Mouse (Mus musculus) B cell, adult 2 months (primary cell): Measurements from ENCODE around the gene Mrps6.
"Not testable (repeated sequence)": the region's sequence is repeated elsewhere in the genome, so short reads cannot be mapped to it uniquely, and the experiment has no call there.

Experiments
- DNase-seq, 2 experiments: peaks; one replicate each; pipeline ENCODE4 v3.0.0; 2022

Gene Mrps6

DNA sequence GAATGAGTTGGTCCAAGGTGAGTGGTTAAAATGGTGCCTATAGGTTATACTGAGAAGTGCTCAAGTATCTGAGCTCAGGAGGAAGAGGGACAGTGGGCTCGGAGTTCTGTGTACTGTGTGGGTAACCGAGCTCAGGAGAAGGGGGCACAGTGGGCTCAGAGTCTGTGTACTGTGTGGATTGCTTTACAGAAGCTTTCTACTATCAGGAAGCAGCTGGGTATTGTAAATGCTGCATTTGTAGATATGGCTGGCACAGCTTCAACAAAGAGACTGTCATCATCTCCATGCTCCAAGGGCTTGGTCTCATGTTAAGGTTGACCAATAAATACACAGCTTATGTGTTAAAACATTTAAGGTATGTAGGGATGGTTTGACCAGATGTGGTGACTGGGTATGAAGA, 6.7 kb downstream of the Mrps6 start:
- DNase-seq: no peak

DNA sequence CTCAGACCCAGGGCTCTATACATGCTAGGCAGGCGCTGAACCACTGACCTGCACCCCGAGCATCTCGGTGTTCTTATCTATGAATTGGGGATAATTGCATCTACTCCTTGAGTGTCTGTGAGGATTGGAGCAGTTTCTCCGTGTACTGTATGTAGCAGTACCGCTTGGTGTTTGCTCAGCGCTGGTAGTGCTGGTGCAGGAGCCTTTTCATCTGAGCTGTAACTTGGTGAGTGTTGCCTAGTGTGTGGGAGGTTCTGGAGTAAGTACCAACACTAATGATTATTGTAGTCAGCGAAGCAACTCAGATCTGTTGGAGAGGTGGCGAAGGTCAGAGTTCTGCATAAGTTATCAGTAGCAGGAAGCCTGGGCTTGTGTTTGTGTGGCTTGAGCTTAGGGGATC, 12.3 kb downstream of the Mrps6 start:
- no peak for DNase-seq

DNA sequence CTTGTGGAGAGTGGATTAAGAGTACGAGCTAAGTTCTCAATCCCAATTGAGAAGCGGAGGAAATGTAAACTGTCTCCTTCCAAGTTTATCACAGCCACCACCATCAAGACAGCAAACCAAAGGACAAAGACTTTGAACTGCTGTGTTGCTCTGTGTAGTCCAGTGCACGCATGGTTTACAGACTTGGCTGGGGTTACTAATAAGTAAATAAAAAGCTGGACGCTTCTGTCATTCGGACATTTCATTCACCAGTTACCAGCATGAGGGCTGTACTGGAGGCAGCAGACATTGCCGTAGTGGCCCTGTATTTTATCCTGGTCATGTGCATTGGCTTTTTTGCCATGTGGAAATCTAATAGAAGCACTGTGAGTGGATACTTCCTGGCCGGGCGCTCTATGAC, 18.7 kb downstream of the Mrps6 start:
- DNase-seq: no peak

DNA sequence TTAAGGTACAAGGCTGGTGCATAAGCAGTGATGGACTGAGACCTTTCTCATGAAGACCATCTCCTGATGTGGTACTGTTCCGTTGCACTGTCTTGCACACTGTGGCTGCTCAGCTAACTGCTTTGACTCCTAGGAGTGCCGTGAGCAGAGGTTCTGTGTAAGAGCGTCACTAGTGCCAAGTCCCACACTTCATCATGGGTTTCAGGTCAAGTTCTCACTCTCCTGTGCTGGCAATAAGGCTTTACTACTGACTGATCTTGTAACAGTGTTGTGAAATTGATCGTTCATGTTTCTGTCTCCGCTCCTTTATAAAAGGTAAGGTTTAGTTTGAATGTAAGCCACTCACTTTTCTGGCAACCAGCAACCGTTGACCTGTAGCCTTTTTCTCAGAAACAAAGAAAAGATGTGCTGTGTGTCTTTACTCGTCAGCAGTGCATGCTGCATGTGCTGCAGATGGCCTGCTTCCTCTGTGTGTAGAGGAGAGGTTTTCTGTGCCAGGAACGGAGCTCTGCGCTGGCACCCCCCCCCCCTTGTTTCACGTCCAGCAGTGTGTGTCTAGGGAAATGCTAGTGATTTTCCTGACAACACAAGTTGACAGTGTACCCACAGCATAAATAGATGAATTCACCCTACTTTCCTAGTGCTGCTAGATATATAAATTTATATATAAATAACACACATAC, 25.8 kb downstream of the Mrps6 start:
- no peak for DNase-seq

DNA sequence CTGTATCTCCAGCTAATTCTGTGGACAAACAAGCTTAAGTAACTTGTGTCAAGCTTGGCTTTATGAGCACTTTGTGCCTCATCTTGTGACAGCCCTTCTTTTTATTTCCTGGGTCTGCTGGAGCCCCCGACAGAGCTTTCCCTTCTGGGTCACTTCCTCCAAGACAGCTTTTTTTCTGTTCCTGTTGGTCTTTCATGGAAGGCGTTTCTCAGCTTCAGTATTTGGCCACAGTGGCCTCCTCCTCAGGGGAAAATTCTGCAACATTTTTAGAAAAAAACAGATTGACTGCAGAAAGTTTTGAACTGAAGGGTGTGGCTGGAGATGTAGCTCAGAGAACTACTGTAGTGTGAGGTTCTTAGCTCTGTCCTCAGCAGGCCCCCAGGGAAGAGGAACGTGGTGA, 31.2 kb downstream of the Mrps6 start:
- DNase-seq: no peak

DNA sequence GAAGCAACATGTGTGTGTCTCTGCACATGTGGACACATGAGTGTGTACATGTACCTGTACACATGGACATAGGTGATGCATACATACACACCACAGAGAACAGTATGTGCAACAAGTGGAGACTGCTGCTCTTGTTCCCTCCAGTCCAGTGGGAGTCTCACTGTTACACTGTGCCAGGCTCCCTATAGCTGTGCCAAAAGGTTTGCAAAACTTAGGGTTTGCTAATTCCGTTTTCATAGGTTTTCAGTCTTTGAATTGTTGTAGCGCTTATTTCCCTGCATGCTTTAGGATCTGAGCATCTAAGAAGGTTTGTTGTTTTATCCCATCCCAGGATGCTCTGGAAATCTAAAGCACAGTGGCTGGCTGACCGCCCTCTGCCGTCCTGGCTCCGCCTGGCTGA, 33.8 kb downstream of the Mrps6 start:
- no peak for DNase-seq

DNA sequence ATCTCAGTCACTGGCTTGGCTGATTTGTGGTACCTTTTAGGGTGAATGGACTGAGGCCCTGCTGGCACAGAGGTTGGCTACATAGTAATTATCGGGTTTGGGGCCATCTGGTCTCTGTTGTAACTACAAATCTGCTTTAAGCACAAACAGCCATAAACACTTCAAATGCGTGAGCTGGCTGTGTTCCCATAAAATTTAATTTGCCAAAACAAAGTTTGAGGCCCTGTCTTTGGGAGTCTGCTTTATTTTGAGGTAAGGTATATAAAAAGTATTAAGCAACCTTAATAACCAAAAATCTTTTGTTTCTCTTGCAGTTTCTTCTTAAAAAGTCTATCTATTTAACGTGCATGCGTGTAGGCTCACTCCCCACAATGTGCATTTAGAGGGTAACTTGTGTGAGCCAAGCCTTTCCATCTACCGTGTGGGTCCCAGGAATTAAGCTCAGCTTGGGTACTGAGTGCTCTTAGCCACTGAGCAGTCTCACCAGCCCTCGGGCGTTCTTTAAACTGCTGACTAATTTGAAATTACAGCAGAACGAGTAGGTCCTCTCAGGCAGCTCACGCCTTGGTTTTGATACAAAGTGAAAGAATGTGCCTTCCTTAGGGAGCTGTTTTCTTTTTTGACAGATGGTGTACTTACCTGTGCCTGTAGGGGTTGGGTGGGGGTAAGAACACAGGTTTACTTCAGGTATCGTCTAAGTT, 40.4 kb downstream of the Mrps6 start:
- DNase-seq: no peak

DNA sequence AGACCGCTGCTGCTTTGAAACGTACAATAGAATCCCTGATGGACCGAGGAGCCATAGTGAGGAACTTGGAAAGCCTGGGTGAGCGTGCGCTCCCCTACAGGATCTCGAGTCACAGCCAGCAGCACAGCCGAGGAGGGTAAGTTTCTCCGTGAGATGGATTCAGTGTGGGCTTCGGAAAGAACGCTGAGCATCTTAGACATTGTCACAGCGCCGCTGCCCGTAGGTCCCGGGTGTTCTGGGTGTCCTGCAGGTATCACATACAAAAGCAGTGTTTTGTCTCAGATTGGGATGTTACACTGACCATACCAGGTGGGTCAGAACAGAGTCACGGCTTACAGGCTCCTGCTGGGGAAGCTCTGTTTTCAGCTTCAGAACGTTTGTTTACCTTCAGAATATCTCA, 41.5 kb downstream of the Mrps6 start:
- no peak for DNase-seq

DNA sequence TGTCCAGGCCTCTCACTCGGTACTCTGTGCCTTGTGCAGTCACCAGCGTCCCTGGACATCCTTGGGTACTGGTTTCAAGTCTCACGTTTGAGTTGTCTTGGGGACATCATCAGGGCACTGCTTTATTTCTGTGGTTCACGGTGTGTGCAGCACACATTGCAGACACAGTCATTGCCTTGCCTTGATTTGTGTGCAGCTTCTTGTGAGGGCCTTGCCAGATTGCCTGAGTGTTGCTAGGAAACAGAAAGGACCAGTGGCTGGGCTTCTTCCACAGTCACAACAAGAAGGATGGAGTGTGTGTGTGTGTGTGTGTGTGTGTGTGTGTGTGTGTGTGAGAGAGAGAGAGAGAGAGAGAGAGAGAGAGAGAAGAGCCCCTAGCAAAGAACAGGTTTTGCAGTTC, 42.0 kb downstream of the Mrps6 start:
- DNase-seq: no peak

DNA sequence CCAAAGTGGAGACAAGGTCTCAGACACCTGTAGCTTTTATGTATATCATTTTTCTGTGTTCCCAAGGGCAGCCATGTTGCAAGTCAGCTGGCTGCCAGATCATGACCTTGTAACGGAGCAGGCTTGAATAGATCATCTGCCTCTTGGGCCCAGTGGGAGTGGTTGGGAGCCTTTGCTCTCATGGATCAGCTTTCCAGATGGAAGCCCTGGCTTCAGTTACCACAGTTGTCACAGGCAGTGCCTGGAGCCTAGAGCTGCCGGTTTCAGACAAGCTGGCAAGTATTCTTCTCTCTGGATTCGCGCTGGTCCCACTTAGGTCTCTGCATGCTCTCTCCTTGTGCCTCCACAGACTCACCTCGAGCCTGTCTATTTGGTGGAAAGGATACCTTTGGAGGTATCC, 44.0 kb downstream of the Mrps6 start:
- DNase-seq: no peak

DNA sequence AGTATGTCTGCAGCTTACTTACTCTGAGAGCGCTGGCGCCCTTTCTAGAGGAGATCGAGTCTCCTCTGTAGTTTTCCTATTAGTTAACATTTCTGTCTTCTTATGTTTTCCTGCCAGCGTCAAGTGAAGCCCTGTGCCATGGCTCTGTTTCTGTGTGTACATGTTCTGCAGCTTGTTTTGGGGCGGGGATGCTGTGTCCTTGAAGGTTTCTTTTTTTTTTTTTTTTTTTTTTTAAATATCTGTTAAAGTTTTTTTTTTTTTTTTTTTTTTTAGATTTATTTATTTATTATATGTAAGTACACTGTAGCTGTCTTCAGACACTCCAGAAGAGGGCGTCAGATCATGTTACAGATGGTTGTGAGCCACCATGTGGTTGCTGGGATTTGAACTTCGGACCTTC, 44.9 kb downstream of the Mrps6 start:
- not testable (repeated sequence) for DNase-seq

DNA sequence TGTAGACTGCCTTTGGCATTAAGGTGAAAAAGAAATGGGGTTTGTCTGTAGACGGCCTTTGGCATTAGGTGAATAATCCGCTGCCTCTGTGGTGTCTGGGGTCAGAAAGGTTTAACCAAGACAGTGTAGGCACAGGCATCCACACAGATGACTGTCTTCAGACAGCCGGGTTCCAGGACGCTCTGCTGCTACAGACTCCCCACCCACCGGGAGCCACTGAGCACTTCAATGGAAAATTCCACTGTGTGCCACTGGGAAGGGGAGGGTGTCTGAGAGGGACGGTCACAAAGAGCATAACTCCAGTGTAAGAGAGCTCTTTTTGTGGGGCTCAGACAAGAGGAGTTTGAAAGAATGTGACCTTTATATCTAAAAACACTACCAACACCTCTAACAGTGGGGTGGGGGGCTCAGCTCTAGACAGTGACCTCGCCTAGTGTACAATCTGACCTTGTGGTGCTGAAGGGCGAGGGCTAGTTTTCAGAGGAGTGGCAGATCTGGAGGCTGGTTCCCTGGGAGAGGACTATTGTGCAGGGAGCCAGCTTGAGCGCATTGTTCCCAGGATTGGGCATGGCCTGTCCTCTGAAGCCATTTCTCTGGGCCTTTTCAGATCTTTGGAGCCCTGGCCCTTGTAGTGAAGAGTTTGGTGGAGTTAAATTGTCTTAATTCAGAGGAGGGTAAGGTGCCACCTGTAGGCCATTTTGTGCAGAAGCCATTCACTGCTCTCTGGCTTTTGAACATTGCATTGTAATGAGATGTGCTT, 45.7 kb downstream of the Mrps6 start:
- DNase-seq: no peak

DNA sequence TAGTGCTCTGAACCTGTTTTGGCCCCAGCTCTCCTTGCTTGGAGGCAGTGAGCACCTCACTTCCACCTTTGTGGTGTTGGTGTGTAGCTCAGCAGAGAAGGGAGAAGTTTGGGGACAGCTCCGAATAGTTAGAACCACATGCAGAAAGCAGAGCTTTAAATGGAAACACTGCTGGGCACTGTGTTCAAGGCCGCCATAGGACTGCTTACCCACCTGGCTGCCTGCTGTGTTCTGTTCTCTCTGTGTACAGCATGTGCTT, 46.2 kb downstream of the Mrps6 start:
- no peak for DNase-seq

DNA sequence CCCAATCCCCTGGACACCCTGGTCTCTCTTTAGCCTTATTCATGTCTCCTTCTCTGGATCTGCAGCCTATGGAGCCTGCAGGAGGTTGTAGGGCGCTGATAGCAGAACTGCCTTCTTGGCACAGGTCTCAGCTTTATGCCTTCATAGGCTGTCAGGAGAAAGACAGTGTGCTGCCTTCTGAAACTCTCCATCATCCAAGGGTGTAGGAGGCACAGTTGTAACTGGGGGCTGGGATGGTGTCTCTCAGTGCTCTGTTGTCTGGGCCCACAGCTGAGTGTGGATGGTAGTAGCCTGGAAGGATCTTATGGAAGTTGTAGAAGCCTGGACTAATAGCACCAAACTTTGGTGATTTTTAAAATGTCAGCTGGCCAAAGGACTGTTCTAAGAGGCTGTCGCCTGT, 46.9 kb downstream of the Mrps6 start:
- DNase-seq: no peak

DNA sequence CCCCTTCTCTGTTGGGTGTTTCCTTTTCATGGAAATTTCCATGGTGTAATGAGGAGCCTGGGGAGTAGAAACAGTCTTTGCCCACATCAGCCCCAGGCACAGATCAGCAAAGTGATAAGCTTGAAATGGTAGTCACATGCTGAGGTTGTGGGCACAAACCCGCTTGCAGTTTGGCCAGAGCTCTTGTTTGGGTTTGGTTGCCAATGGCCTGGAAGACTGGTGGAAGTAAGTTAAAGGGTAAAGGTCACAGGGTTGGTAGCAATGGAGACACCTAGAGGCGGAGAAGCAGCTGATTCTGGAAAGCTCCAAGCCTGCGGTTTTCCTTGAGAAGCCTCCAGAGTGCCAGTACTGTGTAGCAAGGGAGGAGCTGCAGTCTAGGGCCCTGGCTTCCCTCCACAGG, 47.6 kb downstream of the Mrps6 start:
- DNase-seq: no peak

DNA sequence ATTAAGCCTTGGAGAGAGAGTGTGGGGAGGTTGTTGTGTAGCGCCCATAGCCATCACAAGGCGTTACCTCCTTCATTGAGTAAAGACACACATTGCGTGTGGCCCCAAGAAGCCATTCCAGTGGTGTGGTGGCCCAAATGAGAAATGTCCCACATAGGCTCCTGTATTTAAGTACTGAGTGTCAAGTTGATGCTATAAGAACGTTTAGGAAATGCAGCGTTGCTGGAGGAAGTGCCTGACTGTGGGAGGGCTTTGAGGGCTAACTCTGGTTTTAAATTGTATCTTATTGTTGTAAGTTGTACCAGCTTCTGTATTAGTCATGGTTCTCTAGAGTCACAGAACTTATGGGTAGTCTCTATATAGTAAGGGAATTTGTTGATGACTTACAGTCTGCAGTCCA, 49.3 kb downstream of the Mrps6 start:
- DNase-seq: no peak

DNA sequence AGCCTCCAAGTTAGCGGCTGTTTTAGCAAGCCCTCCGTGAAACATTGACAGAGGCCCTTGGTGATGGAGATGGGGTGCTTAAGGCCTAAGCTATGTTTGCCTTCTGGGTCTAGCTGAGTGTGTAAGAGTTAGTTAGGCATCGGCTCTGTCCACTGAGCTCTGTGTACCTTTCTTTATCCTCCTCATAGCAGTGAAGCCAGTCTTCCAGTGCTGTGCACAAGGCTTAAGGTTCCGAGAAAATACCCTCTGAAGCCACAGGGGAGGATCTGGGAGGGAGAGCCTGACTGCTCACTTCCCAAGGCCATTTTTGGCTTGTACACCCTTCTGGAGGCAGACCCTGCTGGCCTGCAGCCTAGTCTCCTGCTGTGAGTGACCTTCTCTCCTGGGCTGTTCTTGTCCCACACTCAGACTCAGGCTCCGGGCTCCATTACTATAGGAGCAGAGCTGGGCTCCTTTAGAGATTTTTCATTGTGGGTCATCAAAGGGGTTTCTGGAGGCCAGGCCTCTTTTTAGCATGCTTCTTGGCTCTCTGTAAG, 56.7 kb downstream of the Mrps6 start:
- no peak for DNase-seq

DNA sequence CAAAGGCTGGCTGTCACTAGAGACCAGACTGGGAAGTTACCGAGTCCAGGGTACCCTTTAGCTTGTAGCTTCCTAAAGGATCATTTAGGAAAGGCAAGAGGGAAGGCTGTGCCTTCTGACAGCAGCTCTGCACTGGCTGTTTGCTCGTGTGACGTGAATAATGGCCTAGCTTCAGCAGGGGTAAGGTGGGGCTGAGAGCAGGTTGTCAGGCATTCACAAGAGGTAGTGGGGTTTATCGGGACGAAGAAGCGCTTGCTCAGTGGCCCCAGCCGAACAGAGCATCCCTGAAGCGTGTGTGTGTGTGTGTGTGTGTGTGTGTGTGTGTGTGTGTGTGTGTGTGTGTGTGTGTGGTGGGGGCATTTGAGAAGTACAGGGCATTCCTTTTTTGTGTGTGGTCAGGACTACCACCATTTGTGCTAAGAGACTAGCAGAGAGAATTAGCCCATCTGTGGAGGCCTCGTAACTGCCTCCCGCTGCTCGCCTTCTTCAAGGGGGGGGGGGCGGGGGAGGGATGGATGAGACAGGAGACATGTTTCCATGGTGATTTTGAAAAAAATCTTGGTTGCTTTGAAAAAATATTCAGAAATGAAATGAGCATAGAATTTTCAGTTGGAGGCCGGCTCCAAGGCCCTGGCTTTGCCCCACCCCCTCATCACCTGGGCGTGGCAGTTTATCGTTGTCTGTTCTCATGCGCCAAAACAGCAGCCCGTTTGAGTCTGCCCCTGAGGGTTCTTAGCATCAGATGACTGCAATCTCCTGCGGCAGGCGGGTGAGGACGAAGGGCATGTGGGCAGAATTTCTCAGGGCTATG, 57.7 kb downstream of the Mrps6 start:
- no peak for DNase-seq

DNA sequence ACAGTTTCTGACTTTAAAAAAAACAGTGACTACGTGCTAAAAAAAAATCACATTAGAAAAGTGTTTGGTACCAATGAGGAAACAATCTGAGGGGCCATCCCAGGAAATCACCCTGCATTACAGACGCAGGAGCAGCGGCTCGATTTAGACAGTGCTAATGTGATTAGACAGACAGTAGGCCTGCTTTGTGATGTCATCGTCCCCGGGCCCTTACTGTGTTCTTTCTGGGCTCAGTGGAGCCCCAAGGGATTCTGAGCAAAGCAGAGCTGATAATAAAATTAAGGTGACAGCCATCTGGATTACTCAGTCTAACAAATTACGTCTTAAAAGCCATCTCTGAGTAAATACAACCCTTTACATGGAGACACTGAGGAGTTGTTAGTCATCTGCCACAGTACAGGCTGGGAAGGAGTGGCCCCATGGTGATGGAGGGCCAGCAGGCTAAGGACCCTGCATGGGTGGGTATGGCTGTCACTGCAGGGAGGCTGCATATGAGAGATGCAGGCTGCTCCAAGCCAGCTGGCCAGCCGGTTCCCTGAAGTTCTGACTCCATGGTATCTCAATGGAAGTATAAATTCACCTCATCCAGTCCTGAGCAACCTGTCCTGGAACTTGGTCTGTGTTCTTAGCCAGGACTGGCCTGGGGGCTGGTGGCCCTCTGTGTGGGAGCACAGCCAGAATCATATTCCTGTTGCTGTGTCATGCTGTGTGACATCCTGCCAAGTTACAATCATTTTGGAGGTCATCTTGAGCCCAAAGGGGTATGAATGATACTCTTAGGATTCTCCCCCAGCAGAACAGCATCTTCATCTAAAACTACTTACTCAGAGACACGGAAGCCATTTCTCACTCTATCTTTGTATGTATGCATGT, 59.5 kb downstream of the Mrps6 start:
- no peak for DNase-seq

DNA sequence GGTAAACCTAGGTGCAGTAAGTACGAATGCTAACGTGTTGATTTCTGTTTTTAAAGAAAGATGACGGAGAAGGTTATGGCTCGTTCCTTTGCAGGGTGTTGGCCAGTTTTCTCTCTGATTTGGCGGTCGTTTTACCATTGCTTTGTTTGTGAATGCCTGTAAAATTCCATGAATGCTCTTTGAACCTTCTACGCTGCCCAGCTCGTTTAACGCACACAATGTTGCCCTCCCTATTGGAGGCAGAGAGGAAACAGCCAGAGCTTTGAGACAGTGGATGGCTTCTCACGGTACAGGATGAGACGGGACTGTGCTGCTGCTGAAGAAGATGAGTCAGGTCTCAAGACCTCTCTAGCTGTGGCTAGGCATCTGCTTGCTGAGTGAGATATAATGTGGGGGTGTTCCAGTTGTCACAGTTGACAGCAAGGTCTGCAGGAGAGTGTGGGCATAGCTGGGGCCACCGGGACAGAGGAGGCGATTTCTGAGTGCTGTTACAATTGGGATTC, 61.0 kb downstream of the Mrps6 start:
- DNase-seq: no peak

DNA sequence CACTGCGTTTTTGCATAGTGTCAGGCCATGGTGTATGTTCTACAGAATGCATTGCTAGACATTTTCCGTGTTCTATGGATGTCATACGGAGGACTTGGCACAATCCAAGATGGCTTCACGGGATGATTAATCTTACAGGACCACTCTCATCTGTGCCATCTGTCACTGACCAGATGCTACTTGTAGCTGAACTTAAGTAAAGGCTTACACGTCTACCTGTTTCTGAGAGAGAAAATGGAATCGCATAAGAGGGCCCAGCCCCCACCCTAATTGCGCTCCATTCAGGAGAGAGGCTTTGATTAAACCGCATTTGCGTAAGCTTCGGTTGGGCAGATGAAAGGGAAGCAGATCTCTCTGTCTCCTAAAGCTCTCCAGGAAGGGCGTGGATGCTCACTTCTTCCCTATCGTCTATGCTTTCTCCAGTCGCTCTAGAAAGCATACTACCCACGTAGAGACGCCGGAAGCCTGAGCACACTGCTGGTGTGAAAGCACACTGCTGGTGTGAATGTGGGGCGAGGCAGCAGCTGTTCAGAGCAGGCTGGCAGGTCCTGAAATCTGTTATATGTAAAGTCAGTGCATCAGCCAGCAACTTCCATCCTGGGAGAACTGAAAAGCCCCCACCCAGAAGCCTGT, 62.9 kb downstream of the Mrps6 start:
- no peak for DNase-seq

DNA sequence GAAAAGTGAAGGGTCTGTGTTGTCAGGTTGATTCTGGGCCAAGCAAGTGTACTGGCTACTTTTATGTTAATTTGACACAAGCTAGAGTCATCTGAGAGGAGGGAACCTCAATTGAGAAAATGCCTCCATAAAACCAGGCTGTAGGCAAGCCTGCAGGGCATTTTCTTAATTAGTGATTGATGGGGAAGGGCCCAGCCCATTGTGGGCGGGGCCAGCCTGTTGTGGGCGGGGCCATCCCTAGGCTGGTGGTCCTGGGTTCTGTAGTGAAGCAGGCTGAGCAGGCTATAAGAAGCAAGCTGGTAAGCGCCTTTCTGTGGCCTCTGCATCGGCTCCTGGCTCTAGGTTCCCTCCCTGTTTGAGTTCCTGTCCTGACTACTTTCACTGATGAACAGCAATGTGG, 69.2 kb downstream of the Mrps6 start:
- no peak for DNase-seq
